Mouse (Mus musculus): ENCODE data around the gene Sec16a.

- TF ChIP-seq POLR2A (IDR thresholded peaks at IDR 0.05; ENCODE audit: insufficient read depth, low read depth, low read length) (no peak), CTCF (IDR thresholded peaks at IDR 0.05; ENCODE audit: insufficient read depth, low read depth, low read length) (no peak)
Measured at GRCm38 (mm10) chr2:26463412-26463811, 18.4 kb upstream of the Sec16a start.
